Mouse (Mus musculus) intestine, postnatal 0 days (tissue): Measurements from ENCODE around the gene Gtsf1l. TPM values are rescaled to one million over a fixed set of nuclear protein-coding genes. Genes with fewer than 3 reads are reported as not detected.

Experiments
- ATAC-seq: fragments of 200-750 bp; cut with Nextera tagmentation; 2 replicates; pipeline ENCODE4 v1.8.0; 2017; ENCODE audit warnings: mild to moderate bottlenecking, moderate TSS enrichment, moderate library complexity
- H3K27ac ChIP-seq: fragments of 300-500 bp; sonication (generic); 2 replicates; pipeline ENCODE4 v1.5.1; 2014; ENCODE audit warnings: mild to moderate bottlenecking, low read depth, low read length, moderate library complexity
- H3K27me3 ChIP-seq: fragments of 300-500 bp; sonication (generic); replicated peaks from 2 replicates; pipeline ENCODE4 v1.6.1; 2014; ENCODE audit warnings: low read length, mixed read lengths; ENCODE audit not compliant: control insufficient read depth, insufficient read depth
- H3K36me3 ChIP-seq: fragments of 300-500 bp; sonication (generic); 2 replicates; pipeline ENCODE4 v1.6.1; 2014; ENCODE audit warnings: mild to moderate bottlenecking, moderate library complexity; ENCODE audit not compliant: control insufficient read depth, insufficient read depth
- H3K4me1 ChIP-seq: fragments of 300-500 bp; sonication (generic); replicated peaks from 2 replicates; pipeline ENCODE4 v1.6.1; 2014; ENCODE audit warnings: antibody characterized with exemption, low read length, mixed read lengths; ENCODE audit not compliant: control insufficient read depth, insufficient read depth
- H3K4me2 ChIP-seq: fragments of 300-500 bp; sonication (generic); replicated peaks from 2 replicates; pipeline ENCODE4 v1.6.1; 2014; ENCODE audit warnings: low read depth, mild to moderate bottlenecking, moderate library complexity
- H3K4me3 ChIP-seq: fragments of 300-500 bp; sonication (generic); 2 replicates; pipeline ENCODE4 v1.5.1; 2014; ENCODE audit warnings: low read depth, low read length
- H3K9ac ChIP-seq: fragments of 300-500 bp; sonication (generic); 2 replicates; pipeline ENCODE4 v1.6.1; 2014; ENCODE audit warnings: mild to moderate bottlenecking, low read depth, low read length
- H3K9me3 ChIP-seq: fragments of 300-500 bp; sonication (generic); 2 replicates; pipeline ENCODE4 v1.6.1; 2016; ENCODE audit warnings: mixed run types; ENCODE audit not compliant: control insufficient read depth
- CTCF ChIP-seq: sonication (generic); IDR thresholded peaks from 2 replicates; pipeline ENCODE4 v1.5.1; 2016; ENCODE audit warnings: low read depth, mild to moderate bottlenecking, control low read depth, antibody characterized with exemption, moderate library complexity
- WGBS: fragments of 180-500 bp; shearing (Covaris S2); extraction: QIAGEN DNeasy Blood & Tissue Kit; methylation state at CpG from one replicate; pipeline ENCODE4 v1.1.7; 2014; 5-methylcytosine and 5-hydroxymethylcytosine counted together
- polyA plus RNA-seq: library from polyadenylated mRNA; unstranded; fragments of >200 nt; fragmentation: Nextera tagmentation; extraction: Ambion mirVana; gene quantifications from 2 replicates; pipeline ENCODE4 v1.2.1, GENCODE M21; 2015

Gene Gtsf1l
- not detected in 2 replicates for polyA plus RNA-seq

GRCm38 (mm10) chr2:163087728-163088127 lies at the start of gene Gtsf1l:
Gtsf1l (minus strand) TSS chr2:163087855.
- H3K9me3 ChIP-seq: no peaks in the 10 kb centered on the region
- H3K9ac ChIP-seq: no peak within 1 kb of the TSS
- H3K27ac ChIP-seq: no peak within 1 kb of the TSS
- no peak for TF ChIP-seq CTCF
- no peak for ATAC-seq
- no peak within 1 kb of the TSS for H3K4me3 ChIP-seq
- H3K4me1 ChIP-seq: no peaks in the 10 kb centered on the region
- no peaks in the 10 kb centered on the region for H3K36me3 ChIP-seq
- no peaks in the 10 kb centered on the region for H3K27me3 ChIP-seq
- 83% methylated on average over 9 of the region's 9 CpGs for WGBS
- no peak within 1 kb of the TSS for H3K4me2 ChIP-seq

GRCm38 (mm10) chr2:163136996-163137395 lies 49.3 kb upstream of the Gtsf1l start:
- ATAC-seq: no peak
- no peak overlapping the region for H3K4me2 ChIP-seq

GRCm38 (mm10) chr2:163135931-163136330 lies 48.3 kb upstream of the Gtsf1l start:
- H3K9ac ChIP-seq: no peak overlapping the region
- no peaks in the 10 kb centered on the region for H3K36me3 ChIP-seq
- no peak for TF ChIP-seq CTCF
- H3K27me3 ChIP-seq: no peaks in the 10 kb centered on the region
- no peak overlapping the region for H3K4me3 ChIP-seq
- ATAC-seq: no peak
- no peak overlapping the region for H3K4me2 ChIP-seq
- H3K27ac ChIP-seq: no peak overlapping the region
- H3K4me1 ChIP-seq: no peaks in the 10 kb centered on the region
- WGBS: 74% methylated on average over 6 of the region's 6 CpGs
- no peaks in the 10 kb centered on the region for H3K9me3 ChIP-seq

More at GRCm38 (mm10) chr2:163136996-163137395, 49.3 kb upstream of the Gtsf1l start:
- Histone ChIP-seq H3K4me3 (no peak overlapping the region), H3K9me3 (no peaks in the 10 kb centered on the region), H3K4me1 (no peaks in the 10 kb centered on the region), H3K9ac (no peak overlapping the region), H3K27ac (no peak overlapping the region), H3K27me3 (no peaks in the 10 kb centered on the region), H3K36me3 (no peaks in the 10 kb centered on the region)
- no peak for TF ChIP-seq CTCF

- Histone ChIP-seq H3K4me3 (no peak overlapping the region), H3K4me2 (no peak overlapping the region), H3K9ac (no peak overlapping the region), H3K36me3 (no peaks in the 10 kb centered on the region), H3K27ac (no peak overlapping the region), H3K4me1 (no peaks in the 10 kb centered on the region), H3K27me3 (no peaks in the 10 kb centered on the region), H3K9me3 (no peaks in the 10 kb centered on the region)
- ATAC-seq: no peak
- WGBS: 84% methylated on average over 5 of the region's 5 CpGs
- no peak for TF ChIP-seq CTCF
Observed at GRCm38 (mm10) chr2:163132314-163132713, 44.7 kb upstream of the Gtsf1l start.

- H3K4me1 ChIP-seq: no peaks in the 10 kb centered on the region
- WGBS: 78% methylated on average over 5 of the region's 5 CpGs
- no peak overlapping the region for H3K4me2 ChIP-seq
- H3K4me3 ChIP-seq: no peak overlapping the region
- H3K36me3 ChIP-seq: no peaks in the 10 kb centered on the region
- no peak overlapping the region for H3K27ac ChIP-seq
- no peak overlapping the region for H3K9ac ChIP-seq
- no peak for ATAC-seq
- TF ChIP-seq CTCF: no peak
- no peaks in the 10 kb centered on the region for H3K9me3 ChIP-seq
- H3K27me3 ChIP-seq: no peaks in the 10 kb centered on the region
Observed at GRCm38 (mm10) chr2:163130837-163131236, 43.2 kb upstream of the Gtsf1l start.

- no peak overlapping the region for H3K4me3 ChIP-seq
- 72% methylated on average over 5 of the region's 5 CpGs for WGBS
- H3K27me3 ChIP-seq: peaks cover 8% of the 10 kb centered on the region; the same call in 1 of the 2 replicates
- H3K36me3 ChIP-seq: no peaks in the 10 kb centered on the region
- 0 out of 2 replicates have a peak, but pooled peaks cover 2% of the 10 kb centered on the region for H3K4me1 ChIP-seq
- no peak overlapping the region for H3K27ac ChIP-seq
- no peak for TF ChIP-seq CTCF
- H3K9me3 ChIP-seq: no peaks in the 10 kb centered on the region
- H3K4me2 ChIP-seq: no peak overlapping the region
- H3K9ac ChIP-seq: no peak overlapping the region
- ATAC-seq: no peak
Observed at GRCm38 (mm10) chr2:163123496-163123895, 35.8 kb upstream of the Gtsf1l start.

GRCm38 (mm10) chr2:163122319-163122718 lies 34.7 kb upstream of the Gtsf1l start:
- H3K9me3 ChIP-seq: no peaks in the 10 kb centered on the region
- WGBS: 19% methylated on average over 9 of the region's 9 CpGs
- no peak overlapping the region for H3K4me3 ChIP-seq

More at GRCm38 (mm10) chr2:163122319-163122718, 34.7 kb upstream of the Gtsf1l start:
- 0 out of 2 replicates have a peak, but pooled peaks have one; percentile 15 for TF ChIP-seq CTCF
- Histone ChIP-seq H3K27me3 (peaks cover 8% of the 10 kb centered on the region; the same call in 1 of the 2 replicates), H3K9ac (no peak overlapping the region), H3K4me2 (peak overlapping the region; percentile 44), H3K4me1 (0 out of 2 replicates have a peak, but pooled peaks cover 2% of the 10 kb centered on the region), H3K36me3 (no peaks in the 10 kb centered on the region), H3K27ac (no peak overlapping the region)
- ATAC-seq: peak; percentile 75
